Mouse (Mus musculus) heart, embryonic 13.5 days (tissue): ENCODE results near the gene Slc6a18. TPM values are rescaled to one million over a fixed set of nuclear protein-coding genes. Genes with fewer than 3 reads are reported as not detected.

ENCODE experiments used
- ATAC-seq: fragments of 200-750 bp; cut with Nextera tagmentation; 2 replicates; pipeline ENCODE4 v1.8.0; 2017; ENCODE audit warnings: moderate TSS enrichment; ENCODE audit not compliant: insufficient number of reproducible peaks, low FRiP score, low TSS enrichment; ENCODE audit errors: extremely low read depth
- H3K27ac ChIP-seq: fragments of 300-500 bp; sonication (generic); replicated peaks from 2 replicates; pipeline ENCODE4 v1.5.1; 2015; ENCODE audit warnings: moderate library complexity, mild to moderate bottlenecking, inconsistent platforms
- H3K27me3 ChIP-seq: fragments of 300-500 bp; sonication (generic); replicated peaks from 2 replicates; pipeline ENCODE4 v1.6.1; 2015; ENCODE audit warnings: mild to moderate bottlenecking, inconsistent platforms
- H3K36me3 ChIP-seq: fragments of 300-500 bp; sonication (generic); 2 replicates; pipeline ENCODE4 v1.6.1; 2015; ENCODE audit warnings: mild to moderate bottlenecking, inconsistent platforms
- H3K4me1 ChIP-seq: fragments of 300-500 bp; sonication (generic); 2 replicates; pipeline ENCODE4 v1.6.1; 2015; ENCODE audit warnings: inconsistent platforms
- H3K4me2 ChIP-seq: fragments of 300-500 bp; sonication (generic); 2 replicates; pipeline ENCODE4 v1.6.1; 2015; ENCODE audit warnings: inconsistent platforms, mild to moderate bottlenecking, moderate library complexity
- H3K4me3 ChIP-seq: fragments of 300-500 bp; sonication (generic); 2 replicates; pipeline ENCODE4 v1.5.1; 2015; ENCODE audit warnings: moderate library complexity, mild to moderate bottlenecking, inconsistent platforms
- H3K9ac ChIP-seq: fragments of 300-500 bp; sonication (generic); 2 replicates; pipeline ENCODE4 v1.6.1; 2015; ENCODE audit warnings: inconsistent platforms, mild to moderate bottlenecking, moderate library complexity
- H3K9me3 ChIP-seq: fragments of 300-500 bp; sonication (generic); 2 replicates; pipeline ENCODE4 v1.6.1; 2016; ENCODE audit warnings: inconsistent platforms
- WGBS: fragments of 180-500 bp; shearing (Covaris S2); methylation state at CpG from one replicate; pipeline ENCODE4 v1.1.7; 2015; ENCODE audit warnings: mixed read lengths; 5-methylcytosine and 5-hydroxymethylcytosine counted together
- polyA plus RNA-seq: library from polyadenylated mRNA; unstranded; fragments of >200 nt; fragmentation: Nextera tagmentation; extraction: Ambion mirVana; gene quantifications from 2 replicates; pipeline ENCODE4 v1.2.1, GENCODE M21; 2015

Gene Slc6a18
- polyA plus RNA-seq, 1 experiment from 2014 or later, result not detected

- H3K9ac ChIP-seq, result no peak overlapping the region
- no peak overlapping the region for H3K4me2 ChIP-seq
- no peaks in the 10 kb centered on the region for H3K9me3 ChIP-seq
- 47% methylated on average over 3 of the region's 3 CpGs for whole genome bisulfite sequencing
- H3K36me3 ChIP-seq, result no peaks in the 10 kb centered on the region
- no peak overlapping the region for H3K27ac ChIP-seq
- H3K4me1 ChIP-seq, result no peaks in the 10 kb centered on the region
- no peak overlapping the region for H3K4me3 ChIP-seq
- H3K27me3 ChIP-seq, result peaks cover 18% of the 10 kb centered on the region
- ATAC-seq, result no peak
These were observed 9.8 kb upstream of the Slc6a18 start for GRCm38 (mm10) chr13:73687601-73688000.

GRCm38 (mm10) chr13:73685502-73685901 lies 7.7 kb upstream of the Slc6a18 start:
- H3K27ac ChIP-seq, result no peak overlapping the region
- H3K9me3 ChIP-seq, result no peaks in the 10 kb centered on the region
- ATAC-seq, result no peak
- H3K36me3 ChIP-seq, result no peaks in the 10 kb centered on the region
- H3K27me3 ChIP-seq, result peaks cover 15% of the 10 kb centered on the region
- no peak overlapping the region for H3K4me3 ChIP-seq
- no peaks in the 10 kb centered on the region for H3K4me1 ChIP-seq
- WGBS, result 71% methylated on average over 6 of the region's 6 CpGs
- no peak overlapping the region for H3K4me2 ChIP-seq
- H3K9ac ChIP-seq, result no peak overlapping the region

DNA sequence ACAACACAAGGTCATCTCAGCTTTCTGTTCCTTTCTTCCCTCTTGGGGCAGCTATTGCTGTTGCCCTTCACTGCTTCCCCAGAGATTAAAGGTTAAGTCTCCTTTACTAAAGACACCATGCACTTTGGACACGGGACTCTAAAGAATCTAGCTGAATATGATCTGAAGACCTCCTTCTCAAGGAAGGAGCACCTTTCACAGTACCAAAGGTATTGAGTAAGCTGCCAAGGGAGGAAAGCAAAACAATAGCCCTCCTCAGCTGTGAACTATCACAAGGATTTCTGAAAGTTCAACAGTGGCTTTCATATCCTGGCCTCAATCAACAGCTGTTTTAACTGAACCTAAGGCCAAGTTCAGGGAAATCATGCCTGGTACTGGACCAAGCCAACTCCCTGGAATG lies 6.6 kb upstream of the Slc6a18 start:
- Histone ChIP-seq H3K4me3 (no peak overlapping the region), H3K36me3 (no peaks in the 10 kb centered on the region), H3K27ac (no peak overlapping the region), H3K4me1 (no peaks in the 10 kb centered on the region), H3K9ac (no peak overlapping the region), H3K4me2 (no peak overlapping the region), H3K27me3 (peaks cover 8% of the 10 kb centered on the region), H3K9me3 (no peaks in the 10 kb centered on the region)
- ATAC-seq, result no peak
- 64% methylated on average over 1 of the region's 1 CpGs for WGBS

- H3K4me1 ChIP-seq, result no peaks in the 10 kb centered on the region
- no peaks in the 10 kb centered on the region for H3K9me3 ChIP-seq
- ATAC-seq, result no peak; the same call in 1 of the 2 replicates
- peaks cover under 1% of the 10 kb centered on the region; the same call in 1 of the 2 replicates for H3K27me3 ChIP-seq
- H3K4me3 ChIP-seq, result no peak overlapping the region
- 63% methylated on average over 11 of the region's 11 CpGs for WGBS
- H3K4me2 ChIP-seq, result no peak overlapping the region
- H3K9ac ChIP-seq, result no peak overlapping the region
- no peak overlapping the region for H3K27ac ChIP-seq
- no peaks in the 10 kb centered on the region for H3K36me3 ChIP-seq
These were observed 5.9 kb upstream of the Slc6a18 start for GRCm38 (mm10) chr13:73683682-73684081.

DNA sequence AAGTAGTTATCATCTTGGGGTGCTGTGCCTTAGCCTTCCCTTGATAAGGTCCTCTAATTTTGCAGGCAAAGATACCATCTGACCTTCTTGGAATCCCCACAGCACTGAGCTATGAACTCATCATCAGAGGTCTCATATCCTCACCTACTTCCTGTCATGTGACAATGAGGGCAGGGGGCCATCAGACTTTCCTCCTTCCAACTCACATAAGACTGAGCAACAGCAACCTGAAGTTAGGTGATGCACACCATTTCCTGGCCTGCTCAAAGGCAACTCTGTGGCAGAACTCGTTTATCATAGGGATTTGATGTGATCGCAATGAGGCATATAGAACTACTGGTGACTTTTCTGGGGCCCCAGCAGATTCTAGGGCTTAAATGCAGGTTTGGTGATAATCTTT lies 4.4 kb upstream of the Slc6a18 start:
- Histone ChIP-seq H3K27me3 (peaks cover 2% of the 10 kb centered on the region; the same call in 1 of the 2 replicates), H3K36me3 (no peaks in the 10 kb centered on the region), H3K9me3 (no peaks in the 10 kb centered on the region), H3K9ac (no peak overlapping the region), H3K4me2 (no peak overlapping the region), H3K27ac (no peak overlapping the region), H3K4me1 (no peaks in the 10 kb centered on the region), H3K4me3 (no peak overlapping the region)
- WGBS, result 85% methylated on average over 2 of the region's 2 CpGs
- no peak for ATAC-seq

DNA sequence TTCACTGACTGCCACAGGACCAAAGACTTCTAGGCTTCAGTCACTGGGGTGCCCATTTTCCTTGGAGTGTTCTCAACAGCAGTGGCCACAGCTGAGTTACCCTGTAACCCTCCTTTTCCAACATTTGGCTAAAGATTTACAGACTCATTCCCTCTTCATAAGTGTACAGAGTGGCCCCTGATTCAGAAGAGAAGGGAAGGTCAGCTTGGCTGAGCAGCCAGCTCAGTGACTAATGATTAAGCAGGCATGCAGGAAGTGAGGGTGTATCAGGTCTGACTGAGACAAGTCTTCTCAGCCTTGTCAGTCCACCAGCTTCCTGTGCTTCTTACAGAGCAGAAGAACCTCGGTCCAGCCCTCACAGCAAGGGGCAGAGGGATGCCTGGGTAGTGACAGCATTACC lies 2.6 kb upstream of the Slc6a18 start:
- 0 out of 2 replicates have a peak, but pooled peaks cover 3% of the 10 kb centered on the region for H3K27me3 ChIP-seq
- H3K4me1 ChIP-seq, result no peaks in the 10 kb centered on the region
- H3K27ac ChIP-seq, result no peak overlapping the region
- no peak overlapping the region for H3K4me3 ChIP-seq
- H3K36me3 ChIP-seq, result no peaks in the 10 kb centered on the region
- no peak overlapping the region for H3K4me2 ChIP-seq
- H3K9ac ChIP-seq, result no peak overlapping the region
- H3K9me3 ChIP-seq, result no peaks in the 10 kb centered on the region
- ATAC-seq, result no peak
- WGBS, result 30% methylated on average over 1 of the region's 1 CpGs

- no peak for ATAC-seq
- Histone ChIP-seq H3K4me1 (no peaks in the 10 kb centered on the region), H3K9ac (no peak overlapping the region), H3K27ac (no peak overlapping the region), H3K27me3 (peaks cover 3% of the 10 kb centered on the region; the same call in 1 of the 2 replicates), H3K4me3 (no peak overlapping the region), H3K9me3 (no peaks in the 10 kb centered on the region), H3K4me2 (no peak overlapping the region), H3K36me3 (no peaks in the 10 kb centered on the region)
- WGBS, result 51% methylated on average over 2 of the region's 2 CpGs
These were observed 1.5 kb upstream of the Slc6a18 start for GRCm38 (mm10) chr13:73679311-73679710.

DNA sequence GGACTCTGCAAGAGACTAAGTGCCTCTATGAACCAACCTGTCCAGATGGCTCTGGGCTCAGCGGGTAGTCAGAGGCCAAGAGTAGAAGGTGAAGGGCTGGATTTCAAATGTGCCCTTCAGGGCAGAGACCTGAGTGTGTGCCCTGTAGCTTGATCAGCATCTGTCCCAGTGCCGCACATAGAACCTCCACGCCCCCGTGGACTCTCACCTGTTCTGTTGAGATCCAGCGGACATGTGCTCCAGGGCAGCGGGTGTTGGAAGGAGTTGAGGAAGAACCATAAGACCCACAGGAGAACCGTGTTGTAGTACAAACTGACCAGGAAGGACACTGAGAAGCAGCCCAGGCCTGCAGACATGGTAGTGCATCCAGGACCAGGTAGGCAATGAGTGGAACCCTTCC lies 2.7 kb downstream of the Slc6a18 start:
- Histone ChIP-seq H3K27me3 (peaks cover 19% of the 10 kb centered on the region), H3K27ac (no peak overlapping the region), H3K4me2 (no peak overlapping the region), H3K9ac (no peak overlapping the region), H3K4me1 (no peaks in the 10 kb centered on the region), H3K9me3 (no peaks in the 10 kb centered on the region), H3K4me3 (no peak overlapping the region), H3K36me3 (no peaks in the 10 kb centered on the region)
- ATAC-seq, result no peak
- WGBS, result 78% methylated on average over 7 of the region's 7 CpGs

- Histone ChIP-seq H3K27ac (no peak overlapping the region), H3K4me3 (no peak overlapping the region), H3K36me3 (no peaks in the 10 kb centered on the region), H3K9ac (no peak overlapping the region), H3K4me2 (no peak overlapping the region), H3K4me1 (no peaks in the 10 kb centered on the region), H3K9me3 (no peaks in the 10 kb centered on the region), H3K27me3 (peaks cover 14% of the 10 kb centered on the region; the same call in 1 of the 2 replicates)
- no peak for ATAC-seq
- WGBS, result 67% methylated on average over 2 of the region's 2 CpGs
These were observed 17.6 kb downstream of the Slc6a18 start for GRCm38 (mm10) chr13:73660163-73660695.

GRCm38 (mm10) chr13:73658953-73659352 lies 18.9 kb downstream of the Slc6a18 start:
- no peak overlapping the region for H3K4me3 ChIP-seq
- H3K4me1 ChIP-seq, result no peaks in the 10 kb centered on the region
- H3K27me3 ChIP-seq, result peaks cover 14% of the 10 kb centered on the region; the same call in 1 of the 2 replicates
- H3K9ac ChIP-seq, result no peak overlapping the region
- no peaks in the 10 kb centered on the region for H3K9me3 ChIP-seq
- no peak overlapping the region for H3K27ac ChIP-seq
- WGBS, result 35% methylated on average over 2 of the region's 2 CpGs
- ATAC-seq, result no peak
- no peaks in the 10 kb centered on the region for H3K36me3 ChIP-seq
- no peak overlapping the region for H3K4me2 ChIP-seq

DNA sequence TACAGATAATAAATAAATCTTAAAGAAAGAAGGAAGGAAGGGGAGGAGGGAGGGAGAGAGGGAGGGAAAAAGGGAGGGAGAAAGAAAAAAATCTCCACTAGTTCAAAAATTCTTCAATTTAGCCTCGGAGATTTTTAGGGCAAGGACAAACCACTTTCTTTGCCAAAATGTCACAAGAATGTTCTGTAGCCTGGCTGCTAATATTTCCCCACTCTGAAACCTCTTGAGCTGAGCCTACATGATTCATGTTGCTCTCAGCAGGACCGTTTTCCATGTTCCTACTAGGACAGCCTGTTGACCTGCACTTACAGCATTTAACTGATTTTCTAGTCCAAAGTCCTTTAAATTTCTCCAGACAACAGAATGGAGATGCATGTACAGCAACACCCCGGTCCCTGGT lies 22.8 kb downstream of the Slc6a18 start:
- no peaks in the 10 kb centered on the region; the same call in 1 of the 2 replicates for H3K9me3 ChIP-seq
- no peak overlapping the region for H3K4me2 ChIP-seq
- no peak overlapping the region for H3K9ac ChIP-seq
- WGBS, result 64% methylated on average over 3 of the region's 3 CpGs
- no peak for ATAC-seq
- H3K4me3 ChIP-seq, result no peak overlapping the region
- H3K4me1 ChIP-seq, result no peaks in the 10 kb centered on the region
- H3K27ac ChIP-seq, result no peak overlapping the region
- H3K27me3 ChIP-seq, result peaks cover 14% of the 10 kb centered on the region; the same call in 1 of the 2 replicates
- H3K36me3 ChIP-seq, result no peaks in the 10 kb centered on the region

GRCm38 (mm10) chr13:73653266-73653665 lies 24.6 kb downstream of the Slc6a18 start:
- ATAC-seq, result no peak
- H3K27ac ChIP-seq, result no peak overlapping the region
- no peak overlapping the region for H3K9ac ChIP-seq

More at GRCm38 (mm10) chr13:73653266-73653665, 24.6 kb downstream of the Slc6a18 start:
- peaks cover 8% of the 10 kb centered on the region; the same call in 1 of the 2 replicates for H3K36me3 ChIP-seq
- no peaks in the 10 kb centered on the region for H3K4me1 ChIP-seq
- no peaks in the 10 kb centered on the region; the same call in 1 of the 2 replicates for H3K9me3 ChIP-seq
- no peak overlapping the region for H3K4me3 ChIP-seq
- H3K4me2 ChIP-seq, result no peak overlapping the region
- H3K27me3 ChIP-seq, result peaks cover 9% of the 10 kb centered on the region; the same call in 1 of the 2 replicates
- WGBS, result 73% methylated on average over 3 of the region's 3 CpGs
